Mouse (Mus musculus): ENCODE data around the gene Klra2. TPM values are rescaled to one million over a fixed set of nuclear protein-coding genes. Genes with fewer than 3 reads are reported as not detected.
A peak's percentile ranks its signal among the peaks of the same experiment; 100 is the strongest.

Gene Klra2
- total RNA-seq (2012; rRNA removed), result not detected in 2 replicates

- TF ChIP-seq ZNF384 (IDR thresholded peaks at IDR 0.05; ENCODE audit: low read depth, low read length) (no peak), MAFK (IDR thresholded peaks at IDR 0.05; ENCODE audit: insufficient read depth, low read depth, low read length) (no peak), CHD2 (IDR thresholded peaks at IDR 0.05; ENCODE audit: low read depth, low read length) (no peak), ZC3H11A (IDR thresholded peaks at IDR 0.05; ENCODE audit: borderline replicate concordance, low read depth, low read length) (no peak), HCFC1 (IDR thresholded peaks at IDR 0.05; ENCODE audit: borderline replicate concordance, insufficient read depth, low read length) (no peak)
- no peak within 1 kb of the TSS for H3K9ac ChIP-seq (ENCODE audit: insufficient read depth, low read depth, low read length, poor library complexity, severe bottlenecking)
- no peaks in the 10 kb centered on the region for H3K36me3 ChIP-seq (ENCODE audit: control insufficient read depth, insufficient read depth, low read length, poor library complexity, severe bottlenecking)
- no peak within 1 kb of the TSS for H3K4me3 ChIP-seq (ENCODE audit: insufficient read depth in 1 of 2, low read depth in 1 of 2, low read length in 2 of 2, poor library complexity in 1 of 2, severe bottlenecking in 1 of 2)
- no peak within 1 kb of the TSS for H3K27ac ChIP-seq (ENCODE audit: insufficient read depth, low read depth, low read length, poor library complexity, severe bottlenecking)
- no peaks in the 10 kb centered on the region for H3K9me3 ChIP-seq (ENCODE audit: control insufficient read depth, insufficient read depth, low read depth, low read length)
- in situ Hi-C loops (cut with MboI; ENCODE audit: low sequenced_read_pairs in 2 of 2, unreplicated experiment in 2 of 2), result no loop called here
- DNase-seq (ENCODE audit: low read depth, low spot score), result no peak
- H3K4me1 ChIP-seq (ENCODE audit: control insufficient read depth in 2 of 2, insufficient read depth in 2 of 2, low read length in 2 of 2, poor library complexity in 1 of 2), result no peaks in the 10 kb centered on the region
Observed at GRCm38 (mm10) chr6:131247206-131247605, at the start of gene Klra2. Gene Klra2, minus strand, starts transcription at chr6:131247362.

- in situ Hi-C loops (cut with MboI; ENCODE audit: low sequenced_read_pairs in 2 of 2, unreplicated experiment in 2 of 2), result no loop called here
- no peaks in the 10 kb centered on the region for H3K9me3 ChIP-seq (ENCODE audit: control insufficient read depth, insufficient read depth, low read depth, low read length)
- H3K4me1 ChIP-seq (ENCODE audit: control insufficient read depth in 2 of 2, insufficient read depth in 2 of 2, low read length in 2 of 2, poor library complexity in 1 of 2), result no peaks in the 10 kb centered on the region
- no peaks in the 10 kb centered on the region for H3K36me3 ChIP-seq (ENCODE audit: control insufficient read depth, insufficient read depth, low read length, poor library complexity, severe bottlenecking)
- no peak overlapping the region for H3K27ac ChIP-seq (ENCODE audit: insufficient read depth, low read depth, low read length, poor library complexity, severe bottlenecking)
- TF ChIP-seq HCFC1 (IDR thresholded peaks at IDR 0.05; ENCODE audit: borderline replicate concordance, insufficient read depth, low read length) (no peak), CHD2 (IDR thresholded peaks at IDR 0.05; ENCODE audit: low read depth, low read length) (no peak), ZC3H11A (IDR thresholded peaks at IDR 0.05; ENCODE audit: borderline replicate concordance, low read depth, low read length) (no peak), MAFK (IDR thresholded peaks at IDR 0.05; ENCODE audit: insufficient read depth, low read depth, low read length) (no peak), ZNF384 (IDR thresholded peaks at IDR 0.05; ENCODE audit: low read depth, low read length) (no peak)
- DNase-seq (ENCODE audit: low read depth, low spot score), result no peak
- no peak overlapping the region for H3K9ac ChIP-seq (ENCODE audit: insufficient read depth, low read depth, low read length, poor library complexity, severe bottlenecking)
- no peak overlapping the region for H3K4me3 ChIP-seq (ENCODE audit: insufficient read depth in 1 of 2, low read depth in 1 of 2, low read length in 2 of 2, poor library complexity in 1 of 2, severe bottlenecking in 1 of 2)
Observed at GRCm38 (mm10) chr6:131294435-131295112, 47.4 kb upstream of the Klra2 start.

GRCm38 (mm10) chr6:131293916-131294315 is 46.8 kb upstream of the Klra2 start:
- TF ChIP-seq MAFK (IDR thresholded peaks at IDR 0.05; ENCODE audit: insufficient read depth, low read depth, low read length) (no peak), CHD2 (IDR thresholded peaks at IDR 0.05; ENCODE audit: low read depth, low read length) (no peak), HCFC1 (IDR thresholded peaks at IDR 0.05; ENCODE audit: borderline replicate concordance, insufficient read depth, low read length) (no peak), ZC3H11A (IDR thresholded peaks at IDR 0.05; ENCODE audit: borderline replicate concordance, low read depth, low read length) (no peak), ZNF384 (IDR thresholded peaks at IDR 0.05; ENCODE audit: low read depth, low read length) (no peak)
- H3K9me3 ChIP-seq (ENCODE audit: control insufficient read depth, insufficient read depth, low read depth, low read length), result no peaks in the 10 kb centered on the region
- no peak overlapping the region for H3K27ac ChIP-seq (ENCODE audit: insufficient read depth, low read depth, low read length, poor library complexity, severe bottlenecking)
- no peak for DNase-seq (ENCODE audit: low read depth, low spot score)
- H3K4me1 ChIP-seq (ENCODE audit: control insufficient read depth in 2 of 2, insufficient read depth in 2 of 2, low read length in 2 of 2, poor library complexity in 1 of 2), result no peaks in the 10 kb centered on the region
- in situ Hi-C loops (cut with MboI; ENCODE audit: low sequenced_read_pairs in 2 of 2, unreplicated experiment in 2 of 2), result no loop called here
- H3K36me3 ChIP-seq (ENCODE audit: control insufficient read depth, insufficient read depth, low read length, poor library complexity, severe bottlenecking), result no peaks in the 10 kb centered on the region
- no peak overlapping the region; a peak in 1 of 4 replicates for H3K4me3 ChIP-seq (ENCODE audit: insufficient read depth in 1 of 2, low read depth in 1 of 2, low read length in 2 of 2, poor library complexity in 1 of 2, severe bottlenecking in 1 of 2)
- H3K9ac ChIP-seq (ENCODE audit: insufficient read depth, low read depth, low read length, poor library complexity, severe bottlenecking), result no peak overlapping the region

GRCm38 (mm10) chr6:131292991-131293788 is 46.0 kb upstream of the Klra2 start, which contains the start of gene Magohb:
Gene Magohb, minus strand, starts transcription at chr6:131293244.
- no peaks in the 10 kb centered on the region for H3K9me3 ChIP-seq (ENCODE audit: control insufficient read depth, insufficient read depth, low read depth, low read length)
- TF ChIP-seq CHD2 (IDR thresholded peaks at IDR 0.05; ENCODE audit: low read depth, low read length), result no peak
- TF ChIP-seq ZC3H11A (IDR thresholded peaks at IDR 0.05; ENCODE audit: borderline replicate concordance, low read depth, low read length), result 0 out of 2 replicates have a peak, but pooled peaks have one; percentile 4
- peak; percentile 74; the same call in 1 of the 2 replicates for TF ChIP-seq ZNF384 (IDR thresholded peaks at IDR 0.05; ENCODE audit: low read depth, low read length)
- peak; percentile 74 for TF ChIP-seq HCFC1 (IDR thresholded peaks at IDR 0.05; ENCODE audit: borderline replicate concordance, insufficient read depth, low read length)
- no peak within 1 kb of the TSS for H3K27ac ChIP-seq (ENCODE audit: insufficient read depth, low read depth, low read length, poor library complexity, severe bottlenecking)
- no peak for DNase-seq (ENCODE audit: low read depth, low spot score)
- H3K4me3 ChIP-seq (ENCODE audit: insufficient read depth in 1 of 2, low read depth in 1 of 2, low read length in 2 of 2, poor library complexity in 1 of 2, severe bottlenecking in 1 of 2), result peak within 1 kb of the TSS; percentile 85 to 91
- H3K9ac ChIP-seq (ENCODE audit: insufficient read depth, low read depth, low read length, poor library complexity, severe bottlenecking), result peak within 1 kb of the TSS; percentile 76
- no peaks in the 10 kb centered on the region for H3K36me3 ChIP-seq (ENCODE audit: control insufficient read depth, insufficient read depth, low read length, poor library complexity, severe bottlenecking)
- in situ Hi-C loops (cut with MboI; ENCODE audit: low sequenced_read_pairs in 2 of 2, unreplicated experiment in 2 of 2), result no loop called here
- no peaks in the 10 kb centered on the region for H3K4me1 ChIP-seq (ENCODE audit: control insufficient read depth in 2 of 2, insufficient read depth in 2 of 2, low read length in 2 of 2, poor library complexity in 1 of 2)

All from ES-E14 (cell line).